Mouse (Mus musculus) MEL (cell line): ENCODE data around the gene Naa40.

Experiments
- CHD2 ChIP-seq: IDR thresholded peaks from 2 replicates; pipeline ENCODE4 v1.6.1; 2011; ENCODE audit warnings: low read length, improper control_type of control experiment
- CTCF ChIP-seq, 3 experiments: IDR thresholded peaks in 2 of 3; conservative IDR thresholded peaks in 1 of 3; 2 replicates each; pipeline ENCODE4 v1.5.1; 2011 to 2012; ENCODE audit warnings: low read length in 3 of 3, low read depth in 2 of 3, mild to moderate bottlenecking in 2 of 3, improper control_type of control experiment in 1 of 3, inconsistent platforms in 1 of 3, mixed read lengths in 1 of 3, moderate library complexity in 1 of 3; ENCODE audit not compliant: control insufficient read depth in 1 of 3, insufficient read depth in 1 of 3, poor library complexity in 1 of 3, severe bottlenecking in 1 of 3
- ELF1 ChIP-seq: IDR thresholded peaks from 2 replicates; pipeline ENCODE4 v1.6.1; 2014; ENCODE audit warnings: low read depth, mild to moderate bottlenecking, inconsistent platforms, low read length, improper control_type of control experiment, moderate library complexity
- EP300 ChIP-seq, 2 experiments: IDR thresholded peaks; 2 replicates each; pipeline ENCODE4 v1.6.1; 2011; ENCODE audit warnings: improper control_type of control experiment in 2 of 2, low read length in 2 of 2, low read depth in 1 of 2, mild to moderate bottlenecking in 1 of 2
- POLR2AphosphoS5 ChIP-seq: IDR thresholded peaks from 2 replicates; pipeline ENCODE4 v1.6.1; 2012; ENCODE audit warnings: low read depth, borderline replicate concordance, mild to moderate bottlenecking, inconsistent platforms, low read length, moderate library complexity, mixed read lengths
- UBTF ChIP-seq: IDR thresholded peaks from 2 replicates; pipeline ENCODE4 v1.6.1; 2012; ENCODE audit warnings: low read depth, mild to moderate bottlenecking, inconsistent platforms, low read length, improper control_type of control experiment, moderate library complexity, borderline replicate concordance; ENCODE audit not compliant: insufficient read depth
- ZC3H11A ChIP-seq: IDR thresholded peaks from 2 replicates; pipeline ENCODE4 v1.6.1; 2012; ENCODE audit warnings: low read depth, mild to moderate bottlenecking, inconsistent platforms, low read length, improper control_type of control experiment

DNA sequence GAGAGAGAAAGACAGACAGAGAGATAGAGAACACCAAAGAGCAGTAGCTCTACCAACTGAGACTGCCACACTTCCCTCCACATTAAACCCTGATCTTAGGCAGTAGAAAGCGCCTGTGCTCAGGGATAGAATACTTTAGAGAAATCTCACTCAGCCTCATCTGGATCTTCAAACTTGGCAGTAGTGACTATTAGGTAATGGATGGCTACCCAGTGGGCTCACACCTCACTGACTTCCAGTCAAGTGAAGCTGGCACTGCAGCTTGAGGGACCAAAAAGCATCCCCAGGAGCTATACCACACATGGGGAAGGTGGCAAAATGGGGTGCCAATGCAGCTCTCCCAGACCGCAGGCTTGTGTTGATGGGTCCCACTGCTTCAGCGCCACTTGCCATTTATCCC, 16.7 kb downstream of the Naa40 start:
- no peak for TF ChIP-seq ZC3H11A
- no peak for TF ChIP-seq CTCF (IDR thresholded peaks at IDR 0.05 in 2 of 3, conservative IDR thresholded peaks at IDR 0.05 in 1 of 3; ENCODE audit: control insufficient read depth in 1 of 3, insufficient read depth in 1 of 3, low read depth in 2 of 3, low read length in 3 of 3, poor library complexity in 1 of 3, severe bottlenecking in 1 of 3)
- TF ChIP-seq CHD2: no peak
- no peak for TF ChIP-seq UBTF
- TF ChIP-seq EP300 (IDR thresholded peaks at IDR 0.05; ENCODE audit: low read depth in 1 of 2, low read length in 2 of 2): no peak
- TF ChIP-seq ELF1: no peak
- TF ChIP-seq POLR2AphosphoS5: no peak; the same call in 1 of the 2 replicates
